Mouse (Mus musculus) CH12.LX (cell line): Measurements from ENCODE around the gene Iqch. TPM values are rescaled to one million over a fixed set of nuclear protein-coding genes. Genes with fewer than 3 reads are reported as not detected.

Source experiments
- DNase-seq: peaks from one replicate; pipeline ENCODE4 v3.0.0-alpha.2; 2013; ENCODE audit errors: extremely low read depth
- H3K27ac ChIP-seq: 2 replicates; pipeline ENCODE4 v1.5.1; 2012; ENCODE audit warnings: low read depth, mild to moderate bottlenecking, control low read depth, moderate library complexity; ENCODE audit not compliant: insufficient read depth
- H3K27me3 ChIP-seq: replicated peaks from 2 replicates; pipeline ENCODE3; 2012; ENCODE audit warnings: inconsistent platforms
- H3K36me3 ChIP-seq, 2 experiments: replicated peaks in 1 of 2; 2 replicates each; pipeline versions ENCODE3 to v1.6.1; 2012; ENCODE audit warnings: inconsistent platforms in 1 of 2, low read length in 1 of 2, mild to moderate bottlenecking in 1 of 2, mixed read lengths in 1 of 2, moderate library complexity in 1 of 2; ENCODE audit not compliant: control insufficient read depth in 1 of 2, insufficient read depth in 1 of 2
- H3K4me1 ChIP-seq, 2 experiments: 2 replicates each; pipeline ENCODE4 v1.6.1; 2012; ENCODE audit warnings: inconsistent platforms in 1 of 2, moderate library complexity in 1 of 2; ENCODE audit not compliant: insufficient read depth in 2 of 2, control insufficient read depth in 1 of 2
- H3K4me2 ChIP-seq: 2 replicates; pipeline ENCODE4 v1.6.1; 2012; ENCODE audit warnings: low read depth, mild to moderate bottlenecking, control low read depth; ENCODE audit not compliant: poor library complexity, insufficient read depth, severe bottlenecking
- H3K4me3 ChIP-seq, 3 experiments: fragments of 150-350 bp in 1 of 3; sonication (generic) in 1 of 3; replicated peaks in 1 of 3; 2 replicates each; pipeline versions ENCODE3 to v1.5.1; 2011 to 2012; ENCODE audit warnings: low read depth in 2 of 3, low read length in 2 of 3, mild to moderate bottlenecking in 2 of 3, moderate library complexity in 2 of 3, control low read depth in 1 of 3, improper control_type of control experiment in 1 of 3, inconsistent platforms in 1 of 3, mixed read lengths in 1 of 3; ENCODE audit not compliant: poor library complexity in 1 of 3
- H3K79me2 ChIP-seq: replicated peaks from 2 replicates; pipeline ENCODE4 v1.6.1; 2012; ENCODE audit warnings: mild to moderate bottlenecking, moderate library complexity; ENCODE audit not compliant: control insufficient read depth, poor library complexity, insufficient read depth, severe bottlenecking; ENCODE audit errors: extremely low read depth
- H3K9ac ChIP-seq: 2 replicates; pipeline ENCODE4 v1.6.1; 2012; ENCODE audit warnings: low read depth, mild to moderate bottlenecking, control low read depth, moderate library complexity; ENCODE audit not compliant: insufficient read depth
- H3K9me3 ChIP-seq: replicated peaks from 2 replicates; pipeline ENCODE3; 2012; ENCODE audit warnings: low read length, inconsistent platforms, mixed read lengths
- BHLHE40 ChIP-seq: IDR thresholded peaks from 2 replicates; pipeline ENCODE4 v1.6.1; 2011; ENCODE audit warnings: mild to moderate bottlenecking, low read depth, low read length, improper control_type of control experiment
- ELF1 ChIP-seq: IDR thresholded peaks from 2 replicates; pipeline ENCODE4 v1.6.1; 2014; ENCODE audit warnings: low read depth, mild to moderate bottlenecking, inconsistent platforms, low read length, improper control_type of control experiment
- EP300 ChIP-seq: IDR thresholded peaks from 2 replicates; pipeline ENCODE4 v1.6.1; 2011; ENCODE audit warnings: low read length, improper control_type of control experiment
- ETS1 ChIP-seq: conservative IDR thresholded peaks from 2 replicates; pipeline ENCODE4 v1.6.1; 2012; ENCODE audit warnings: low read depth, mild to moderate bottlenecking, inconsistent platforms, low read length, improper control_type of control experiment, moderate library complexity
- GABPA ChIP-seq: IDR thresholded peaks from 2 replicates; pipeline ENCODE4 v1.6.1; 2012; ENCODE audit warnings: low read depth, low read length, improper control_type of control experiment, inconsistent platforms; ENCODE audit not compliant: insufficient replicate concordance
- HCFC1 ChIP-seq: IDR thresholded peaks from 2 replicates; pipeline ENCODE4 v1.6.1; 2012; ENCODE audit warnings: low read depth, mild to moderate bottlenecking, inconsistent platforms, low read length, improper control_type of control experiment
- IRF4 ChIP-seq: IDR thresholded peaks from 2 replicates; pipeline ENCODE4 v1.6.1; 2014; ENCODE audit warnings: low read depth, mild to moderate bottlenecking, inconsistent platforms, low read length, improper control_type of control experiment
- JUN ChIP-seq: IDR thresholded peaks from 2 replicates; pipeline ENCODE4 v1.6.1; 2011; ENCODE audit warnings: low read depth, mild to moderate bottlenecking, low read length, improper control_type of control experiment, moderate library complexity; ENCODE audit not compliant: insufficient read depth
- KAT2A ChIP-seq: IDR thresholded peaks from 2 replicates; pipeline ENCODE4 v1.6.1; 2012; ENCODE audit warnings: low read length, improper control_type of control experiment, inconsistent platforms; ENCODE audit not compliant: insufficient replicate concordance
- MAX ChIP-seq: IDR thresholded peaks from 2 replicates; pipeline ENCODE4 v1.6.1; 2011; ENCODE audit warnings: low read length, improper control_type of control experiment
- MAZ ChIP-seq: IDR thresholded peaks from 2 replicates; pipeline ENCODE4 v1.6.1; 2012; ENCODE audit warnings: low read depth, mild to moderate bottlenecking, inconsistent platforms, low read length, improper control_type of control experiment, moderate library complexity
- MEF2A ChIP-seq: IDR thresholded peaks from 2 replicates; pipeline ENCODE4 v1.6.1; 2014; ENCODE audit warnings: low read depth, mild to moderate bottlenecking, inconsistent platforms, low read length, improper control_type of control experiment, borderline replicate concordance
- MXI1 ChIP-seq: IDR thresholded peaks from 2 replicates; pipeline ENCODE4 v1.6.1; 2011; ENCODE audit warnings: mild to moderate bottlenecking, low read depth, low read length, improper control_type of control experiment
- MYC ChIP-seq: IDR thresholded peaks from 2 replicates; pipeline ENCODE4 v1.6.1; 2011; ENCODE audit warnings: low read depth, mild to moderate bottlenecking, improper control_type of control experiment, low read length
- NELFE ChIP-seq: IDR thresholded peaks from 2 replicates; pipeline ENCODE4 v1.6.1; 2011; ENCODE audit warnings: low read depth, low read length, improper control_type of control experiment
- NRF1 ChIP-seq: IDR thresholded peaks from 2 replicates; pipeline ENCODE4 v1.6.1; 2014; ENCODE audit warnings: low read depth, mild to moderate bottlenecking, inconsistent platforms, low read length, improper control_type of control experiment, moderate library complexity
- PAX5 ChIP-seq: IDR thresholded peaks from 2 replicates; pipeline ENCODE4 v1.6.1; 2012; ENCODE audit warnings: low read length, inconsistent platforms, mixed read lengths
- POLR2A ChIP-seq: IDR thresholded peaks from 2 replicates; pipeline ENCODE4 v1.6.1; 2011; ENCODE audit warnings: low read depth, mild to moderate bottlenecking, improper control_type of control experiment, low read length
- POLR2AphosphoS2 ChIP-seq: IDR thresholded peaks from 2 replicates; pipeline ENCODE4 v1.6.1; 2011; ENCODE audit warnings: low read depth, low read length, improper control_type of control experiment
- RAD21 ChIP-seq: IDR thresholded peaks from 2 replicates; pipeline ENCODE4 v1.6.1; 2011; ENCODE audit warnings: low read depth, mild to moderate bottlenecking, low read length, improper control_type of control experiment, moderate library complexity
- SIN3A ChIP-seq: IDR thresholded peaks from 2 replicates; pipeline ENCODE4 v1.6.1; 2012; ENCODE audit warnings: low read length, improper control_type of control experiment, inconsistent platforms
- TBP ChIP-seq: conservative IDR thresholded peaks from 2 replicates; pipeline ENCODE4 v1.6.1; 2011; ENCODE audit warnings: low read depth, low read length, improper control_type of control experiment
- TCF12 ChIP-seq: IDR thresholded peaks from 2 replicates; pipeline ENCODE4 v1.6.1; 2014; ENCODE audit warnings: low read depth, mild to moderate bottlenecking, inconsistent platforms, low read length, improper control_type of control experiment
- UBTF ChIP-seq: IDR thresholded peaks from 2 replicates; pipeline ENCODE4 v1.6.1; 2012; ENCODE audit warnings: low read depth, mild to moderate bottlenecking, inconsistent platforms, low read length, improper control_type of control experiment, moderate library complexity
- USF1 ChIP-seq: IDR thresholded peaks from 2 replicates; pipeline ENCODE4 v1.6.1; 2014; ENCODE audit warnings: low read depth, mild to moderate bottlenecking, inconsistent platforms, low read length, improper control_type of control experiment
- ZC3H11A ChIP-seq: IDR thresholded peaks from 2 replicates; pipeline ENCODE4 v1.6.1; 2012; ENCODE audit warnings: low read depth, mild to moderate bottlenecking, inconsistent platforms, low read length, improper control_type of control experiment
- dilution Hi-C: fragments of 300-500 bp; cut with MboI; formaldehyde crosslinking; loops from 2 replicates; pipeline ENCODE4 v1.14.3; 2020; ENCODE audit warnings: low sequenced_read_pairs; ENCODE audit not compliant: extremely low pct_unique_long_range_greater_than_20kb, extremely low pct_ligation_motif_present
- in situ Hi-C: fragments of 300-500 bp; cut with MboI; formaldehyde crosslinking; loops from 3 replicates; pipeline ENCODE4 v1.14.3; 2019; ENCODE audit warnings: low sequenced_read_pairs, low pct_ligation_motif_present, low pct_unique_long_range_greater_than_20kb, mixed read lengths
- polyA plus RNA-seq: library from polyadenylated mRNA; unstranded; fragments of >175 nt; gene quantifications from 2 replicates; pipeline ENCODE4 v1.2.1, GENCODE M21; 2012; ENCODE audit warnings: low read depth; ENCODE audit not compliant: insufficient read length
- total RNA-seq, 2 experiments: library from RNA; depleted of rRNA; stranded (reverse); fragments of 300-350 nt in 1 of 2; fragments of >200 nt in 1 of 2; gene quantifications; 2 replicates each; pipeline ENCODE4 v1.2.3; 2012 to 2014

Iqch gene
- total and polyA plus RNA-seq, 3 experiments: 0.04 to 0.21 (median 0.15) TPM

GRCm38 (mm10) chr9:63591661-63592256 is 10.5 kb downstream of the Iqch start:
- dilution Hi-C loops: no loop called here

GRCm38 (mm10) chr9:63590592-63590991 is 11.7 kb downstream of the Iqch start:
- Histone ChIP-seq H3K4me1 (peaks cover 12 to 44% of the 10 kb centered on the region in 2 experiments), H3K36me3 (no peaks in the 10 kb centered on the region), H3K27me3 (no peaks in the 10 kb centered on the region), H3K79me2 (no peaks in the 10 kb centered on the region), H3K27ac (no peak overlapping the region), H3K9me3 (no peaks in the 10 kb centered on the region), H3K4me2 (no peak overlapping the region), H3K9ac (no peak overlapping the region), H3K4me3 (no peak overlapping the region)
- no peak for TF ChIP-seq MXI1
- no peak for TF ChIP-seq POLR2AphosphoS2
- no peak for TF ChIP-seq KAT2A
- dilution Hi-C loops: no loop called here
- in situ Hi-C loops: no loop called here
- no peak for DNase-seq

More at GRCm38 (mm10) chr9:63591661-63592256, 10.5 kb downstream of the Iqch start:
- Histone ChIP-seq H3K27me3 (no peaks in the 10 kb centered on the region), H3K4me3 (peak overlapping the region in 1 of 3 experiments; percentile 45), H3K27ac (peak overlapping the region; percentile 24; the same call in 1 of the 2 replicates), H3K4me1 (peaks cover 12 to 44% of the 10 kb centered on the region in 2 experiments), H3K9me3 (no peaks in the 10 kb centered on the region), H3K36me3 (no peaks in the 10 kb centered on the region), H3K4me2 (peak overlapping the region; percentile 67), H3K9ac (no peak overlapping the region)
- peak; percentile 70 for DNase-seq
- TF ChIP-seq MEF2A: no peak
- TF ChIP-seq TCF12: peak; percentile 33; the same call in 1 of the 2 replicates
- peak; percentile 54; the same call in 1 of the 2 replicates for TF ChIP-seq ETS1
- no peak for TF ChIP-seq RAD21
- TF ChIP-seq HCFC1: no peak
- no peak for TF ChIP-seq ZC3H11A
- TF ChIP-seq MXI1: no peak
- TF ChIP-seq KAT2A: no peak
- no peak for TF ChIP-seq GABPA
- TF ChIP-seq PAX5: no peak
- peak; percentile 25; the same call in 1 of the 2 replicates for TF ChIP-seq JUN
- no peak for TF ChIP-seq NELFE
- no peak for TF ChIP-seq TBP
- no peak for TF ChIP-seq ELF1
- TF ChIP-seq MYC: no peak
- TF ChIP-seq UBTF: no peak
- peak; percentile 70 for TF ChIP-seq IRF4
- TF ChIP-seq EP300: peak; percentile 57
- TF ChIP-seq USF1: no peak
- no peak for TF ChIP-seq POLR2A
- no peak for TF ChIP-seq MAX
- peak; percentile 29 for TF ChIP-seq BHLHE40
- TF ChIP-seq POLR2AphosphoS2: no peak
- no peak for TF ChIP-seq SIN3A
- no peak for TF ChIP-seq NRF1
- TF ChIP-seq MAZ: no peak
- TF ChIP-seq, all 38 proteins: peak for 6
- in situ Hi-C loops: no loop called here
- H3K79me2 ChIP-seq: no peaks in the 10 kb centered on the region
